Mouse (Mus musculus): ENCODE results near the gene Traf5. TPM values are rescaled to one million over a fixed set of nuclear protein-coding genes. Genes with fewer than 3 reads are reported as not detected.

Gene Traf5
- polyA plus RNA-seq, 1 experiment from 2014 or later: 25.2 TPM

GRCm38 (mm10) chr1:192094451-192095170 lies 2.3 kb upstream of the Traf5 start:
- no peak for ATAC-seq (ENCODE audit: low FRiP score, low TSS enrichment)
- no peak overlapping the region for H3K27ac ChIP-seq (ENCODE audit: low read length)
- peaks cover 15% of the 10 kb centered on the region for H3K4me1 ChIP-seq (ENCODE audit: insufficient read depth, low read length)
- H3K9ac ChIP-seq (replicated peaks; ENCODE audit: low read length): no peak overlapping the region
- no peaks in the 10 kb centered on the region for H3K9me3 ChIP-seq (ENCODE audit: low read length)
- H3K36me3 ChIP-seq (ENCODE audit: insufficient read depth, low read length): peaks cover 8% of the 10 kb centered on the region; the same call in 1 of the 2 replicates
- no peak overlapping the region for H3K4me3 ChIP-seq (ENCODE audit: low read length)
- no peak overlapping the region for H3K4me2 ChIP-seq (replicated peaks; ENCODE audit: low read depth, low read length)
- no peaks in the 10 kb centered on the region for H3K27me3 ChIP-seq (ENCODE audit: insufficient read depth, low read length)
- WGBS: 61% methylated on average over 13 of the region's 13 CpGs

- peak overlapping the region; percentile 84 for H3K4me2 ChIP-seq (replicated peaks; ENCODE audit: low read depth, low read length)
- H3K27me3 ChIP-seq (ENCODE audit: insufficient read depth, low read length): no peaks in the 10 kb centered on the region
- H3K27ac ChIP-seq (ENCODE audit: low read length): peak overlapping the region; percentile 83; the same call in 1 of the 2 replicates
- 31% methylated on average over 16 of the region's 16 CpGs for WGBS
- peaks cover 3% of the 10 kb centered on the region; the same call in 1 of the 2 replicates for H3K36me3 ChIP-seq (ENCODE audit: insufficient read depth, low read length)
- H3K4me3 ChIP-seq (ENCODE audit: low read length): peak overlapping the region; percentile 76
- H3K4me1 ChIP-seq (ENCODE audit: insufficient read depth, low read length): peaks cover 15% of the 10 kb centered on the region
- no peaks in the 10 kb centered on the region for H3K9me3 ChIP-seq (ENCODE audit: low read length)
- ATAC-seq (ENCODE audit: low FRiP score, low TSS enrichment): peak; percentile 84
- H3K9ac ChIP-seq (replicated peaks; ENCODE audit: low read length): 0 out of 2 replicates have a peak overlapping the region, but pooled peaks have one; percentile 5
Measured at GRCm38 (mm10) chr1:192092879-192093660, 711 bp upstream of the Traf5 start.

- H3K9ac ChIP-seq (replicated peaks; ENCODE audit: low read length): peak overlapping the region; percentile 88
- WGBS: 59% methylated on average over 11 of the region's 11 CpGs
- H3K36me3 ChIP-seq (ENCODE audit: insufficient read depth, low read length): no peaks in the 10 kb centered on the region
- H3K4me1 ChIP-seq (ENCODE audit: insufficient read depth, low read length): peaks cover 26% of the 10 kb centered on the region
- peak overlapping the region; percentile 76 for H3K4me3 ChIP-seq (ENCODE audit: low read length)
- no peak for ATAC-seq (ENCODE audit: low FRiP score, low TSS enrichment)
- peak overlapping the region; percentile 84 for H3K4me2 ChIP-seq (replicated peaks; ENCODE audit: low read depth, low read length)
- H3K27me3 ChIP-seq (ENCODE audit: insufficient read depth, low read length): no peaks in the 10 kb centered on the region
- no peaks in the 10 kb centered on the region for H3K9me3 ChIP-seq (ENCODE audit: low read length)
- H3K27ac ChIP-seq (ENCODE audit: low read length): no peak overlapping the region
Measured at GRCm38 (mm10) chr1:192090689-192091567, 1.4 kb downstream of the Traf5 start.

- Histone ChIP-seq H3K9me3 (ENCODE audit: low read length) (no peaks in the 10 kb centered on the region), H3K9ac (replicated peaks; ENCODE audit: low read length) (peak overlapping the region; percentile 43; the same call in 1 of the 2 replicates), H3K4me2 (replicated peaks; ENCODE audit: low read depth, low read length) (peak overlapping the region; percentile 84), H3K27ac (ENCODE audit: low read length) (no peak overlapping the region), H3K4me3 (ENCODE audit: low read length) (no peak overlapping the region), H3K36me3 (ENCODE audit: insufficient read depth, low read length) (no peaks in the 10 kb centered on the region), H3K4me1 (ENCODE audit: insufficient read depth, low read length) (peaks cover 26% of the 10 kb centered on the region), H3K27me3 (ENCODE audit: insufficient read depth, low read length) (no peaks in the 10 kb centered on the region)
- 76% methylated on average over 3 of the region's 3 CpGs for WGBS
- no peak for ATAC-seq (ENCODE audit: low FRiP score, low TSS enrichment)
Measured at GRCm38 (mm10) chr1:192090281-192090680, 2.1 kb downstream of the Traf5 start.

GRCm38 (mm10) chr1:192089208-192090166 lies 2.9 kb downstream of the Traf5 start:
- no peak for ATAC-seq (ENCODE audit: low FRiP score, low TSS enrichment)
- Histone ChIP-seq H3K36me3 (ENCODE audit: insufficient read depth, low read length) (no peaks in the 10 kb centered on the region), H3K4me2 (replicated peaks; ENCODE audit: low read depth, low read length) (no peak overlapping the region), H3K9ac (replicated peaks; ENCODE audit: low read length) (no peak overlapping the region), H3K27ac (ENCODE audit: low read length) (no peak overlapping the region), H3K27me3 (ENCODE audit: insufficient read depth, low read length) (no peaks in the 10 kb centered on the region), H3K4me1 (ENCODE audit: insufficient read depth, low read length) (peaks cover 26% of the 10 kb centered on the region), H3K4me3 (ENCODE audit: low read length) (no peak overlapping the region), H3K9me3 (ENCODE audit: low read length) (no peaks in the 10 kb centered on the region)
- WGBS: 75% methylated on average over 9 of the region's 9 CpGs

- H3K27ac ChIP-seq (ENCODE audit: low read length): no peak overlapping the region
- H3K4me1 ChIP-seq (ENCODE audit: insufficient read depth, low read length): peaks cover 26% of the 10 kb centered on the region
- no peak overlapping the region for H3K4me2 ChIP-seq (replicated peaks; ENCODE audit: low read depth, low read length)
- no peaks in the 10 kb centered on the region for H3K36me3 ChIP-seq (ENCODE audit: insufficient read depth, low read length)
- no peak overlapping the region for H3K9ac ChIP-seq (replicated peaks; ENCODE audit: low read length)
- H3K27me3 ChIP-seq (ENCODE audit: insufficient read depth, low read length): no peaks in the 10 kb centered on the region
- H3K4me3 ChIP-seq (ENCODE audit: low read length): no peak overlapping the region
- 67% methylated on average over 4 of the region's 4 CpGs for WGBS
- no peaks in the 10 kb centered on the region for H3K9me3 ChIP-seq (ENCODE audit: low read length)
- no peak for ATAC-seq (ENCODE audit: low FRiP score, low TSS enrichment)
Measured at GRCm38 (mm10) chr1:192088011-192088410, 4.3 kb downstream of the Traf5 start.

GRCm38 (mm10) chr1:192087098-192087497 lies 5.3 kb downstream of the Traf5 start:
- Histone ChIP-seq H3K27me3 (ENCODE audit: insufficient read depth, low read length) (no peaks in the 10 kb centered on the region), H3K27ac (ENCODE audit: low read length) (no peak overlapping the region), H3K36me3 (ENCODE audit: insufficient read depth, low read length) (peaks cover 1% of the 10 kb centered on the region; the same call in 1 of the 2 replicates), H3K9ac (replicated peaks; ENCODE audit: low read length) (no peak overlapping the region), H3K4me1 (ENCODE audit: insufficient read depth, low read length) (peaks cover 26% of the 10 kb centered on the region), H3K9me3 (ENCODE audit: low read length) (no peaks in the 10 kb centered on the region), H3K4me2 (replicated peaks; ENCODE audit: low read depth, low read length) (no peak overlapping the region), H3K4me3 (ENCODE audit: low read length) (no peak overlapping the region)
- no peak for ATAC-seq (ENCODE audit: low FRiP score, low TSS enrichment)
- 70% methylated on average over 4 of the region's 4 CpGs for WGBS

GRCm38 (mm10) chr1:192086279-192087037 lies 5.9 kb downstream of the Traf5 start:
- Histone ChIP-seq H3K27ac (ENCODE audit: low read length) (peak overlapping the region; percentile 43), H3K4me2 (replicated peaks; ENCODE audit: low read depth, low read length) (no peak overlapping the region), H3K27me3 (ENCODE audit: insufficient read depth, low read length) (no peaks in the 10 kb centered on the region), H3K4me3 (ENCODE audit: low read length) (no peak overlapping the region), H3K36me3 (ENCODE audit: insufficient read depth, low read length) (peaks cover 8% of the 10 kb centered on the region), H3K9me3 (ENCODE audit: low read length) (peaks cover 6% of the 10 kb centered on the region), H3K9ac (replicated peaks; ENCODE audit: low read length) (no peak overlapping the region), H3K4me1 (ENCODE audit: insufficient read depth, low read length) (peaks cover 22% of the 10 kb centered on the region)
- ATAC-seq (ENCODE audit: low FRiP score, low TSS enrichment): peak; percentile 35; the same call in 1 of the 2 replicates
- WGBS: 75% methylated on average over 12 of the region's 12 CpGs

All from kidney, embryonic 16.5 days (tissue).